Mouse (Mus musculus) forebrain, embryonic 15.5 days (tissue): ENCODE data around the gene Rhof. TPM values are rescaled to one million over a fixed set of nuclear protein-coding genes. Genes with fewer than 3 reads are reported as not detected.
A peak's percentile ranks its signal among the peaks of the same experiment; 100 is the strongest.

ENCODE experiments used
- ATAC-seq: fragments of 200-750 bp; cut with Nextera tagmentation; replicated peaks from 2 replicates; pipeline ENCODE4 v1.8.0; 2017; ENCODE audit warnings: mild to moderate bottlenecking, moderate TSS enrichment, moderate library complexity
- H3K27ac ChIP-seq: fragments of 300-500 bp; sonication (generic); replicated peaks from 2 replicates; pipeline ENCODE4 v1.5.1; 2015; ENCODE audit warnings: mild to moderate bottlenecking, inconsistent platforms
- H3K27me3 ChIP-seq: fragments of 300-500 bp; sonication (generic); 2 replicates; pipeline ENCODE4 v1.6.1; 2015; ENCODE audit warnings: inconsistent platforms
- H3K36me3 ChIP-seq: fragments of 300-500 bp; sonication (generic); 2 replicates; pipeline ENCODE4 v1.6.1; 2015; ENCODE audit warnings: mild to moderate bottlenecking, inconsistent platforms
- H3K4me1 ChIP-seq: fragments of 300-500 bp; sonication (generic); 2 replicates; pipeline ENCODE4 v1.6.1; 2015; ENCODE audit warnings: inconsistent platforms
- H3K4me2 ChIP-seq: fragments of 300-500 bp; sonication (generic); replicated peaks from 2 replicates; pipeline ENCODE4 v1.6.1; 2015; ENCODE audit warnings: mild to moderate bottlenecking, inconsistent platforms
- H3K4me3 ChIP-seq: fragments of 300-500 bp; sonication (generic); 2 replicates; pipeline ENCODE4 v1.5.1; 2015; ENCODE audit warnings: mild to moderate bottlenecking, inconsistent platforms
- H3K9ac ChIP-seq: fragments of 300-500 bp; sonication (generic); replicated peaks from 2 replicates; pipeline ENCODE4 v1.6.1; 2015; ENCODE audit warnings: mild to moderate bottlenecking, inconsistent platforms
- H3K9me3 ChIP-seq: fragments of 300-500 bp; sonication (generic); 2 replicates; pipeline ENCODE4 v1.6.1; 2016; ENCODE audit warnings: inconsistent platforms
- WGBS: fragments of 180-500 bp; shearing (Covaris S2); methylation state at CpG from one replicate; pipeline ENCODE4 v1.1.7; 2015; ENCODE audit warnings: mixed read lengths; 5-methylcytosine and 5-hydroxymethylcytosine counted together
- polyA plus RNA-seq: library from polyadenylated mRNA; unstranded; fragments of >200 nt; fragmentation: Nextera tagmentation; extraction: Ambion mirVana; gene quantifications from 2 replicates; pipeline ENCODE4 v1.2.1, GENCODE M21; 2015

The Rhof gene
- polyA plus RNA-seq, 1 experiment from 2014 or later, result 12.4 TPM

- peak; percentile 6; the same call in 1 of the 2 replicates for ATAC-seq
- peaks cover 46% of the 10 kb centered on the region for H3K4me1 ChIP-seq
- peak overlapping the region; percentile 100 for H3K27ac ChIP-seq
- H3K9ac ChIP-seq, result peak overlapping the region; percentile 99
- H3K36me3 ChIP-seq, result peaks cover 4% of the 10 kb centered on the region; the same call in 1 of the 2 replicates
- H3K4me3 ChIP-seq, result peak overlapping the region; percentile 94
- H3K4me2 ChIP-seq, result peak overlapping the region; percentile 98
- WGBS, result under 1% methylated on average over 31 of the region's 40 CpGs
- no peaks in the 10 kb centered on the region for H3K27me3 ChIP-seq
- no peaks in the 10 kb centered on the region for H3K9me3 ChIP-seq
Measured at GRCm38 (mm10) chr5:123138230-123138911, 5.9 kb upstream of the Rhof start.

GRCm38 (mm10) chr5:123137910-123138229, 5.4 kb upstream of the Rhof start:
- H3K36me3 ChIP-seq, result peaks cover 4% of the 10 kb centered on the region; the same call in 1 of the 2 replicates
- H3K4me2 ChIP-seq, result peak overlapping the region; percentile 98
- peak overlapping the region; percentile 100 for H3K27ac ChIP-seq
- peak overlapping the region; percentile 99 for H3K9ac ChIP-seq
- H3K9me3 ChIP-seq, result no peaks in the 10 kb centered on the region
- H3K4me3 ChIP-seq, result peak overlapping the region; percentile 94
- peaks cover 51% of the 10 kb centered on the region for H3K4me1 ChIP-seq
- no peaks in the 10 kb centered on the region for H3K27me3 ChIP-seq
- WGBS, result 2% methylated on average over 6 of the region's 6 CpGs
- no peak for ATAC-seq

- Histone ChIP-seq H3K36me3 (peaks cover 4% of the 10 kb centered on the region; the same call in 1 of the 2 replicates), H3K4me3 (peak overlapping the region; percentile 94), H3K27ac (peak overlapping the region; percentile 100), H3K9ac (peak overlapping the region; percentile 99), H3K4me2 (peak overlapping the region; percentile 98), H3K4me1 (peaks cover 57% of the 10 kb centered on the region), H3K9me3 (no peaks in the 10 kb centered on the region), H3K27me3 (no peaks in the 10 kb centered on the region)
- ATAC-seq, result no peak
- WGBS, result 1% methylated on average over 20 of the region's 20 CpGs
Measured at GRCm38 (mm10) chr5:123137044-123137909, 4.8 kb upstream of the Rhof start.

- peak overlapping the region; percentile 98 for H3K4me2 ChIP-seq
- under 1% methylated on average over 13 of the region's 13 CpGs for WGBS
- peaks cover 64% of the 10 kb centered on the region for H3K4me1 ChIP-seq
- H3K4me3 ChIP-seq, result peak overlapping the region; percentile 94
- no peaks in the 10 kb centered on the region for H3K27me3 ChIP-seq
- peaks cover 4% of the 10 kb centered on the region; the same call in 1 of the 2 replicates for H3K36me3 ChIP-seq
- peak overlapping the region; percentile 99 for H3K9ac ChIP-seq
- H3K9me3 ChIP-seq, result no peaks in the 10 kb centered on the region
- ATAC-seq, result peak; percentile 33
- peak overlapping the region; percentile 100 for H3K27ac ChIP-seq
Measured at GRCm38 (mm10) chr5:123136361-123137043, 4.0 kb upstream of the Rhof start.

- H3K4me2 ChIP-seq, result peak overlapping the region; percentile 98
- ATAC-seq, result peak; percentile 4; the same call in 1 of the 2 replicates
- H3K4me3 ChIP-seq, result peak overlapping the region; percentile 94
- peak overlapping the region; percentile 100 for H3K27ac ChIP-seq
- 3% methylated on average over 30 of the region's 30 CpGs for whole genome bisulfite sequencing
- H3K9ac ChIP-seq, result peak overlapping the region; percentile 99
- H3K9me3 ChIP-seq, result no peaks in the 10 kb centered on the region
- no peaks in the 10 kb centered on the region for H3K27me3 ChIP-seq
- H3K4me1 ChIP-seq, result peaks cover 65% of the 10 kb centered on the region
- peaks cover 4% of the 10 kb centered on the region; the same call in 1 of the 2 replicates for H3K36me3 ChIP-seq
Measured at GRCm38 (mm10) chr5:123135471-123136360, 3.2 kb upstream of the Rhof start.

GRCm38 (mm10) chr5:123134875-123135382, 2.4 kb upstream of the Rhof start:
- Histone ChIP-seq H3K27ac (peak overlapping the region; percentile 100), H3K27me3 (no peaks in the 10 kb centered on the region), H3K9ac (peak overlapping the region; percentile 99), H3K4me2 (peak overlapping the region; percentile 98), H3K4me3 (peak overlapping the region; percentile 94), H3K4me1 (peaks cover 67% of the 10 kb centered on the region), H3K36me3 (peaks cover 8% of the 10 kb centered on the region; the same call in 1 of the 2 replicates), H3K9me3 (no peaks in the 10 kb centered on the region)
- 19% methylated on average over 8 of the region's 8 CpGs for WGBS
- no peak for ATAC-seq

GRCm38 (mm10) chr5:123134186-123134874, 1.8 kb upstream of the Rhof start:
- peaks cover 67% of the 10 kb centered on the region for H3K4me1 ChIP-seq
- H3K4me3 ChIP-seq, result peak overlapping the region; percentile 94
- H3K36me3 ChIP-seq, result peaks cover 8% of the 10 kb centered on the region; the same call in 1 of the 2 replicates
- H3K27me3 ChIP-seq, result no peaks in the 10 kb centered on the region
- no peak for ATAC-seq
- WGBS, result 19% methylated on average over 13 of the region's 13 CpGs
- peak overlapping the region; percentile 98 for H3K4me2 ChIP-seq
- H3K9me3 ChIP-seq, result no peaks in the 10 kb centered on the region
- peak overlapping the region; percentile 99 for H3K9ac ChIP-seq
- H3K27ac ChIP-seq, result peak overlapping the region; percentile 100

- peaks cover 8% of the 10 kb centered on the region; the same call in 1 of the 2 replicates for H3K36me3 ChIP-seq
- H3K9ac ChIP-seq, result peak overlapping the region; percentile 99; the same call in 1 of the 2 replicates
- peak overlapping the region; percentile 100 for H3K27ac ChIP-seq
- ATAC-seq, result no peak
- peaks cover 70% of the 10 kb centered on the region for H3K4me1 ChIP-seq
- H3K4me3 ChIP-seq, result peak overlapping the region; percentile 12; the same call in 1 of the 2 replicates
- peak overlapping the region; percentile 98 for H3K4me2 ChIP-seq
- no peaks in the 10 kb centered on the region for H3K9me3 ChIP-seq
- WGBS, result 11% methylated on average over 7 of the region's 7 CpGs
- no peaks in the 10 kb centered on the region for H3K27me3 ChIP-seq
Measured at GRCm38 (mm10) chr5:123133784-123134143, 1.3 kb upstream of the Rhof start.

- Histone ChIP-seq H3K9me3 (no peaks in the 10 kb centered on the region), H3K9ac (no peak overlapping the region), H3K27ac (peak overlapping the region; percentile 100), H3K4me2 (peak overlapping the region; percentile 98), H3K36me3 (peaks cover 9% of the 10 kb centered on the region; the same call in 1 of the 2 replicates), H3K27me3 (no peaks in the 10 kb centered on the region), H3K4me3 (peak overlapping the region; percentile 42), H3K4me1 (peaks cover 70% of the 10 kb centered on the region)
- ATAC-seq, result no peak
- WGBS, result 20% methylated on average over 18 of the region's 18 CpGs
Measured at GRCm38 (mm10) chr5:123133083-123133783, 741 bp upstream of the Rhof start.

GRCm38 (mm10) chr5:123130814-123131148, 1.7 kb downstream of the Rhof start:
- Histone ChIP-seq H3K9ac (no peak overlapping the region), H3K27ac (no peak overlapping the region), H3K27me3 (no peaks in the 10 kb centered on the region), H3K4me2 (no peak overlapping the region), H3K4me1 (peaks cover 49% of the 10 kb centered on the region), H3K9me3 (no peaks in the 10 kb centered on the region), H3K4me3 (no peak overlapping the region), H3K36me3 (peaks cover 21% of the 10 kb centered on the region; the same call in 1 of the 2 replicates)
- no peak for ATAC-seq
- WGBS, result 92% methylated on average over 5 of the region's 5 CpGs
